Mouse (Mus musculus): ENCODE measurements around the gene Cbx8.

The Cbx8 gene

GRCm38 (mm10) chr11:119033874-119034558 lies 6.8 kb downstream of the Cbx8 start:
- DNase-seq: peak; percentile 74 to 85

DNA sequence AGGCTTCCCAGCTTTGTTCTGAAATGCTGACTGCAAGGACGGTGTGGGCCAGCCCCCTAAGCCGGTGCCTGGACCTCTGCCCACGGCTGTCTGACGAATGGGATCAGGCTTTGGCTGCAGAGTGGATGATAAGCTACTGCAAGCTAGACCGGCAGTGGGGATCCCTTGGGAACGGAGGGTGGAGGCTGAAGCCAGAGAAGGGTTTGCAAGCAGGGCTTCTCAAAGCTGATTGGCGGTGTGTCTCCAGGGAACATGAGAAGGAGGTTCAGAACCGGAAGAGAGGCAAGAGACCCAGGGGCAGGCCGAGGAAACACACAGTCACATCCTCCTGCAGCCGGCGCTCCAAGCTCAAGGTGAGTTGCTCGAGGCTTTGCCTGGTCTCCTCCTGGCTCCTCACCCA lies 14.6 kb downstream of the Cbx8 start:
- DNase-seq: no peak

- DNase-seq: no peak
Observed at GRCm38 (mm10) chr11:119024260-119024659, 16.5 kb downstream of the Cbx8 start.

DNA sequence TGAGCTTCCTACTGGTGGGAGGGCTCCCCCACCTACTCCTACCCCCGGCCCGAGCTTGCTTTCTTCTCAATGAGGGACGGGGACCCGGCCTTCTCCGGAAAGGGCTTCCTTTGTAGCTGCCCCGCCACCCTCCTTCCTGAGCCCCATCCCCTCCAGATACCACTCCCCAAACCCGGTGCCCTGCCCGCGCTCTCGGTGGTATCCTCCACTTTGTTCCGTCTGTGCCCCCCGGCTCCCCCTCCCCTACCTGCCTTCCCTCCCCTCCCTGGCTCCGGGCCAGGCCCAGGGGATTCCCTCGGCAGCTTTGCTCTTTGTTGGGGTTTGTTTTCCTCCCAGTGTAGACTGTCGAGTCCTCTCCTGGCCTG lies 17.2 kb downstream of the Cbx8 start:
- no peak for DNase-seq

GRCm38 (mm10) chr11:119022895-119023615 lies 17.7 kb downstream of the Cbx8 start, which contains the start of gene Cbx2:
Gene Cbx2, plus strand, starts transcription at chr11:119022962.
- peak; percentile 81 to 84 for DNase-seq

GRCm38 (mm10) chr11:119022068-119022894 lies 18.5 kb downstream of the Cbx8 start:
- peak in 1 of 2 experiments; percentile 35 for DNase-seq

GRCm38 (mm10) chr11:119021180-119021579 lies 19.6 kb downstream of the Cbx8 start:
- DNase-seq: no peak

GRCm38 (mm10) chr11:119017506-119017905 lies 23.3 kb downstream of the Cbx8 start:
- no peak for DNase-seq

- DNase-seq: no peak
Observed at GRCm38 (mm10) chr11:119014455-119014854, 26.3 kb downstream of the Cbx8 start.

DNA sequence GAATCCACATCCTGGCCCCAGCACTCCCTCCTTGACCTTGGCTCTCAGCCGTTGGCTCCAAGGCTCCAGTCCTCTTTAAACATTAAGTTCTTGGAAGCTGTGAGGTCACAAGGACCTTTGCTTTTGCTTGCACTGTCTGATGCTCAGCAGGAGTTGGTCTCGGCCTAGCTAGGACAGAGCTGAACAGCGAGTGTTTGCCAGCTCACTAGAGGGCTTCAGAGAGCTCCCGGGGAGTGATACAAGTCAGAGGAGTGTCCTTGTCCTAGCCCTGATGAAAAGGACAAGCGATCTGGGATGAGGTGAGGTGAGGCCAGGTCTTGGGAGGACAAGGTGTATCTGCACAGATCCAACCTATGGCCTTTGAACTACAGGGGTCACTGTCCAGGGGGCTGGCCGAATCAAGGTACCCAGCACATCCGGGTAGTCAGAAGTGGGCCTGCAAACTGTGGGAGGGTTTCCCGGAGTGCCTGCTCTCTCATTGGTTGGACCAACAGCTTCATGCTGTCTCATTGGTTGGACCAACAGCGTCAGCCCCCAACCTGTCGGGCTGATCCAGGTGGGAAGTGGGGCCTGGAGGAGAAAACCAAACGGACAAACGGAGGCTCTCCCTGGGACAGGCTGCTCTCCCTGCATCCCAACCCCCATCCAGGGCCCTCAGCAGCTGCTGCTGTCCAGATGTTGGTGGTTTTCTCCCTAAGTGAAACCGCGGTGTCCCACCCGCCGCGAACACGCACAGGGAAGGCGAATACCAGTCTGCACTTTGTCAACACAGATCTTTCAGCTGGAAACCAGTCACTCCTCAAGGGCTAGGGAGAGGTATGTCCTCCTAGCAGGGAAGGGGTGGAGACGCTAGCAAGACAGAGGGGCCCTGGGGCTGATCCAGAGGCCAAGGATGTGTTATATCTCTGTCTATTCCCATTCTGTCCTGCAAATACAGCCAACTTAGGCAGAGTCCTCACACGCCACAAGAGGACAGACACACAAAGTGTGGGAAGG lies 33.0 kb downstream of the Cbx8 start:
- DNase-seq: peak; percentile 82 to 86

- DNase-seq: no peak
Observed at GRCm38 (mm10) chr11:119006462-119006861, 34.3 kb downstream of the Cbx8 start.

GRCm38 (mm10) chr11:119005547-119006275 lies 35.1 kb downstream of the Cbx8 start:
- no peak for DNase-seq

DNA sequence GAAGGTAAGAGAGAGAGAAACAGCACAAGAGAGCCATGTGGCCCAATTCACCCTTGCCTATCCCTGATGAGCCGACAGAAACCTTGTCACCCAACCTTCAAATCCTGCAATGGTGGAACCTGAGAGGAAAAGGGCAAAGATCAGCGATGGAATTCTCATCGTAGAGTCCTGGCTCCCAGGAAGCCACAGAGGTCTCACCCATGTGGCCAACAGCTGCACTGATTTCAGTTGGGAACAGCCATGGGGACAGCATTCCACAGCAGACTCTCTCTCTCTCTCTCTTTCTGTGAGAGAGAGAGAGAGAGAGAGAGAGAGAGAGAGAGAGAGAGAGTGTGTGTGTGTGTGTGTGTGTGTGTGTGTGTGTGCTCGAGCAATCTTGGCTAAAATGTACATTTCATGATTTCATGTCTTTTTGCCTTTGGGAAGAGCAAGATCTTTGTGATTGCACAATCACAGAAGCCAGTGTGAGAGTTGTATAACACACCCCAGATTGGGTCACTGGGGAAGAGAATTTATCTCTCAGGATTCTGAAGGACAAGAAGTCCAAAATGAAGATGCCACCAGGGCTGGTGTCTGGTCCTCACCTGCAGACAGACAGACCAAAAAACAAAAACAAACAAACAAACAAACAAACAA lies 39.2 kb downstream of the Cbx8 start:
- DNase-seq: no peak

- DNase-seq: no peak
Observed at GRCm38 (mm10) chr11:119000877-119001276, 39.9 kb downstream of the Cbx8 start.

DNA sequence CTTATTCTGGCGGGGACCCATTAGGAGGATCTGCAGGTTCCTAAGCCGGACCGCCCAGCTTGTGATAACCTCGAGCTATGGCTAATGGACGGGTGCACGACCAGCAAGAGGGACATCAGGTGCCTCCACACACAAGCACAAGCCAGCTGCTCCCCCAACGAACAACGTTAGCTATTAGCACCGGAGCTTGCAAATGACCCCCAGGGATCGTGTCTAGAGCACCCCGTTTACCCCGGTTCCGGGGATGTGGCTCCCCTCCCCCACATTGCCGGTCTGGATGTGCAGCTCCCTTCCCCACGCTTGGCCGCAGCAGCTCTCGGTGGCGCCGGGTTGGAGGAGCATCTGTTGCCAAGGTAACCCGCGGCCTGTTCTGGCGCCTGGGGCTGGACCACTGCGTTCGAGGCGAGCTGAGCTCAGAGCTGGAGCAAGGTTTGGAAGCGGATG lies 41.4 kb downstream of the Cbx8 start:
- no peak for DNase-seq

GRCm38 (mm10) chr11:118998540-118999265 lies 42.1 kb downstream of the Cbx8 start:
- DNase-seq: peak; percentile 40 to 75

DNA sequence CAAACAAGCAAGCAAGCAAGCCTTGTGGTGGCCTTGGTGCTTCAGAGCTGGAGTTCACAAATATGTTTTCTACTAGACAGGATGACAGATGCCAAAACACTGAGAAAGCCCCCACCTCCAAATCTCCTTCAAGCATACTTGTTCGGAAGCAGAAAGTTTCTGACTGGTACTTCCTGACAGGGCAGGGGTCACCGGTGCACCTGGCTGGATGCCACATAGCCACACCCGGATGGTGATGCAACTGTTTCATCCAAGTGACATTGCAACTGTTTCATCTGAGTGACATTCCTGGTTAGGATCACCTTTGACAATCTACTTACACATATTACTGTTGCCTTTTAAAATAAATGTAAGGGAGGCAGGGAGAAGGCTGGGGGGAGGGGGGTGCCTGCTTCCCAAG lies 43.6 kb downstream of the Cbx8 start:
- no peak for DNase-seq

DNA sequence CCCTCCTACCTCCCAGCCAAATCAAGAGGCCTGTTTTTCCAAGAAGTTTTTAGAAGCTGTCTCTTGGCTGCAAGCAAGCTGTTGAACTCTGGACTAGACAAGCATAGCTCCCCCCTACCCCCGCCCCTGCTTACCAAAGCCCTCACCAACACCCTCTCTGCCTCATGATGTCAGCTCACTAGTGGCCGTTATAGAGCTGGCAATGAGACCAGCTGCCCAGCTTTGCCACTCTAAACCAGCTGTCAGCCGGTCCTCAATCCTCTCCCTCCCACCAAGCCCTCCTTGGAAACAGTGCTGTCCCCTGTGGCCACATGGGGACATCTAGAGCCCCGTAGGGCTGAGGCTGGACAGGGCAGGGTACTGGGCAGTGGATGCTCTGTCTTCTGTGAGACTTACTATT lies 45.3 kb downstream of the Cbx8 start:
- DNase-seq: no peak

GRCm38 (mm10) chr11:118992781-118993180 lies 48.0 kb downstream of the Cbx8 start:
- no peak for DNase-seq

DNA sequence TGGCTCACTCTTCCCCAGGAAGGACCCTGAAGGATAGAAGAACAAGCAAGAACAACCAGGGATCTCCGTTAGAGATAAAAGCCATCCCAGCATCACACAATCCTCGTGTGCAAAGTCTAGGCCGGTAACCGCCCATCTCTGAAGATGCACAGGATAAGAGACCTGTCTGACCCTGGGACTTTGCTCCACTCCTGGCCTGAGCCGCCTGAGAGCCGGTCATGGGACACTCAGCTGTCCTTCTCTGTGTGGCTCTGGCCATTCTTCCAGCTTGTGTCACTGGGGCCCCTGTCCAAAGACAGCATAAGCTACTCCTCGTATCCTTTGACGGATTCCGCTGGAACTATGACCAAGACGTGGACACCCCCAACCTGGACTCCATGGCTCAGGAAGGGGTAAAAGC lies 52.8 kb downstream of the Cbx8 start, which contains the start of gene Enpp7:
TSS of gene Enpp7 (plus strand) at position 190 of the 400 bp plus-strand sequence.
- DNase-seq: peak; percentile 30 to 32

All from kidney, adult 8-10 months (tissue).